Mouse (Mus musculus) brown adipose tissue, adult 24 weeks (tissue): ENCODE measurements around the gene Cep41. TPM values are rescaled to one million over a fixed set of nuclear protein-coding genes. Genes with fewer than 3 reads are reported as not detected.

ENCODE experiments used
- H3K27ac ChIP-seq: fragments of 200-500 bp; replicated peaks from 2 replicates; pipeline ENCODE4 v1.5.1; 2012; ENCODE audit warnings: low read depth, mild to moderate bottlenecking, low read length
- H3K4me1 ChIP-seq: fragments of 200-500 bp; 2 replicates; pipeline ENCODE4 v1.6.1; 2012; ENCODE audit warnings: low read length, mixed read lengths; ENCODE audit not compliant: control insufficient read depth, insufficient read depth, insufficient read length
- H3K4me3 ChIP-seq: fragments of 200-500 bp; 2 replicates; pipeline ENCODE4 v1.5.1; 2012; ENCODE audit warnings: low read depth, mild to moderate bottlenecking, low read length, moderate library complexity; ENCODE audit not compliant: insufficient read depth
- polyA plus RNA-seq: library from polyadenylated mRNA; stranded (reverse); fragments of >200 nt; gene quantifications from 2 replicates; pipeline ENCODE4 v1.2.4, GENCODE M21; 2012; ENCODE audit not compliant: missing spikeins, insufficient read depth, insufficient read length

Gene Cep41
- polyA plus RNA-seq, 1 experiment, result 4.8 TPM

- H3K4me1 ChIP-seq, result peaks cover 12% of the 10 kb centered on the region
- H3K27ac ChIP-seq, result peak overlapping the region; percentile 69
- no peak overlapping the region for H3K4me3 ChIP-seq
Observed at GRCm38 (mm10) chr6:30643694-30644460, 49.7 kb downstream of the Cep41 start.

GRCm38 (mm10) chr6:30638674-30639268 is 54.8 kb downstream of the Cep41 start, which contains the start of gene Cpa1:
Gene Cpa1, plus strand, starts transcription at chr6:30639218.
- Histone ChIP-seq H3K4me3 (no peak within 1 kb of the TSS), H3K27ac (no peak within 1 kb of the TSS), H3K4me1 (peaks cover 3% of the 10 kb centered on the region)

GRCm38 (mm10) chr6:30636186-30636842 is 57.2 kb downstream of the Cep41 start:
- Histone ChIP-seq H3K4me1 (no peaks in the 10 kb centered on the region), H3K27ac (no peak overlapping the region), H3K4me3 (no peak overlapping the region)

- no peaks in the 10 kb centered on the region for H3K4me1 ChIP-seq
- H3K27ac ChIP-seq, result no peak overlapping the region
- H3K4me3 ChIP-seq, result no peak overlapping the region
Observed at GRCm38 (mm10) chr6:30635361-30635862, 58.1 kb downstream of the Cep41 start.

- Histone ChIP-seq H3K4me1 (no peaks in the 10 kb centered on the region), H3K27ac (no peak overlapping the region), H3K4me3 (no peak overlapping the region)
Observed at GRCm38 (mm10) chr6:30629989-30630388, 63.6 kb downstream of the Cep41 start.

GRCm38 (mm10) chr6:30628152-30628551 is 65.4 kb downstream of the Cep41 start:
- no peak overlapping the region for H3K27ac ChIP-seq
- no peaks in the 10 kb centered on the region for H3K4me1 ChIP-seq
- H3K4me3 ChIP-seq, result no peak overlapping the region

GRCm38 (mm10) chr6:30624763-30625162 is 68.8 kb downstream of the Cep41 start:
- Histone ChIP-seq H3K27ac (no peak overlapping the region), H3K4me3 (no peak overlapping the region)

GRCm38 (mm10) chr6:30621986-30622389 is 71.6 kb downstream of the Cep41 start:
- no peaks in the 10 kb centered on the region for H3K4me1 ChIP-seq
- H3K27ac ChIP-seq, result no peak overlapping the region
- no peak overlapping the region for H3K4me3 ChIP-seq

More at GRCm38 (mm10) chr6:30624763-30625162, 68.8 kb downstream of the Cep41 start:
- no peaks in the 10 kb centered on the region for H3K4me1 ChIP-seq

GRCm38 (mm10) chr6:30620994-30621393 is 72.6 kb downstream of the Cep41 start:
- Histone ChIP-seq H3K4me3 (no peak overlapping the region), H3K27ac (no peak overlapping the region), H3K4me1 (no peaks in the 10 kb centered on the region)

GRCm38 (mm10) chr6:30620591-30620990 is 73.0 kb downstream of the Cep41 start:
- H3K4me3 ChIP-seq, result no peak overlapping the region
- H3K4me1 ChIP-seq, result no peaks in the 10 kb centered on the region
- no peak overlapping the region for H3K27ac ChIP-seq

- Histone ChIP-seq H3K4me3 (no peak overlapping the region), H3K4me1 (no peaks in the 10 kb centered on the region), H3K27ac (no peak overlapping the region)
Observed at GRCm38 (mm10) chr6:30619606-30620005, 73.9 kb downstream of the Cep41 start.

- no peak overlapping the region for H3K4me3 ChIP-seq
- no peak overlapping the region for H3K27ac ChIP-seq
- no peaks in the 10 kb centered on the region for H3K4me1 ChIP-seq
Observed at GRCm38 (mm10) chr6:30618735-30619134, 74.8 kb downstream of the Cep41 start.

- no peak overlapping the region for H3K4me3 ChIP-seq
- H3K4me1 ChIP-seq, result no peaks in the 10 kb centered on the region
- H3K27ac ChIP-seq, result no peak overlapping the region
Observed at GRCm38 (mm10) chr6:30617959-30618590, 75.5 kb downstream of the Cep41 start.

GRCm38 (mm10) chr6:30617020-30617958 is 76.3 kb downstream of the Cep41 start:
- no peak overlapping the region for H3K27ac ChIP-seq
- no peaks in the 10 kb centered on the region for H3K4me1 ChIP-seq
- no peak overlapping the region for H3K4me3 ChIP-seq
